Mouse (Mus musculus): ENCODE measurements around the gene Itga7.

Itga7 gene

GRCm38 (mm10) chr10:128933574-128933973, at the start of gene Itga7:
TSS of gene Itga7 (plus strand) at chr10:128933818.
- WGBS: under 1% methylated on average over 26 of the region's 26 CpGs

- 13% methylated on average over 7 of the region's 7 CpGs for WGBS
Observed at GRCm38 (mm10) chr10:128888941-128889827, 44.4 kb upstream of the Itga7 start.

GRCm38 (mm10) chr10:128889846-128890245, 43.8 kb upstream of the Itga7 start:
- 61% methylated on average over 1 of the region's 2 CpGs for whole genome bisulfite sequencing

GRCm38 (mm10) chr10:128890383-128891295, 43.0 kb upstream of the Itga7 start:
- 3% methylated on average over 40 of the region's 40 CpGs for WGBS

- WGBS: under 1% methylated on average over 71 of the region's 89 CpGs
Observed at GRCm38 (mm10) chr10:128891296-128892094, 42.1 kb upstream of the Itga7 start, which contains the start of gene Gdf11. TSS of gene Gdf11 (minus strand) at chr10:128891718.

- 16% methylated on average over 9 of the region's 9 CpGs for WGBS
Observed at GRCm38 (mm10) chr10:128892246-128892645, 41.4 kb upstream of the Itga7 start.

- under 1% methylated on average over 9 of the region's 9 CpGs for WGBS
Observed at GRCm38 (mm10) chr10:128895437-128895836, 38.2 kb upstream of the Itga7 start.

- WGBS: 6% methylated on average over 17 of the region's 17 CpGs
Observed at GRCm38 (mm10) chr10:128895952-128896693, 37.5 kb upstream of the Itga7 start.

- WGBS: 46% methylated on average over 1 of the region's 1 CpGs
Observed at GRCm38 (mm10) chr10:128896807-128897206, 36.8 kb upstream of the Itga7 start.

- WGBS: 11% methylated on average over 1 of the region's 1 CpGs
Observed at GRCm38 (mm10) chr10:128897501-128897900, 36.1 kb upstream of the Itga7 start.

- 88% methylated on average over 6 of the region's 6 CpGs for WGBS
Observed at GRCm38 (mm10) chr10:128899759-128900490, 33.7 kb upstream of the Itga7 start.

GRCm38 (mm10) chr10:128900698-128901097, 32.9 kb upstream of the Itga7 start, which contains the start of gene Cd63:
TSS of gene Cd63 (plus strand) at chr10:128900989.
- 87% methylated on average over 3 of the region's 3 CpGs for WGBS

GRCm38 (mm10) chr10:128901409-128901808, 32.2 kb upstream of the Itga7 start:
- WGBS: 83% methylated on average over 1 of the region's 1 CpGs

GRCm38 (mm10) chr10:128902409-128902988, 31.1 kb upstream of the Itga7 start:
- 92% methylated on average over 3 of the region's 3 CpGs for WGBS

- 87% methylated on average over 5 of the region's 5 CpGs for WGBS
Observed at GRCm38 (mm10) chr10:128904812-128905211, 28.8 kb upstream of the Itga7 start.

GRCm38 (mm10) chr10:128908778-128909448, 24.7 kb upstream of the Itga7 start:
- 76% methylated on average over 13 of the region's 13 CpGs for WGBS

- WGBS: 4% methylated on average over 36 of the region's 41 CpGs
Observed at GRCm38 (mm10) chr10:128909567-128910028, 24.0 kb upstream of the Itga7 start.

- 2% methylated on average over 64 of the region's 66 CpGs for WGBS
Observed at GRCm38 (mm10) chr10:128910066-128910841, 23.4 kb upstream of the Itga7 start.

Measured in cerebral cortex, adult 2 months (tissue).